In genomic region chr3:104542065-104542429, GRCm38 (mm10) we compare ENCODE assay signal across 8 mouse cellular contexts. TPM values are rescaled to one million over a fixed set of nuclear protein-coding genes. Genes with fewer than 3 reads are reported as not detected.
A peak's percentile ranks its signal among the peaks of the same experiment; 100 is the strongest.
DNase-seq lines count a peak whose midpoint lies in the region; ATAC-seq lines count a peak whose summit lies in the region.

No protein-coding gene starts in this region.

- H3K4me3 ChIP-seq in heart, embryonic 15.5 days, result peak overlapping the region; percentile 39; the same call in 1 of the 2 replicates
- no peak overlapping the region for H3K4me3 ChIP-seq in embryonic facial prominence, embryonic 11.5 days (ENCODE audit: low read depth, low read length)
- H3K4me3 ChIP-seq in hindbrain, embryonic 15.5 days, result no peak overlapping the region
- H3K4me3 ChIP-seq in midbrain, embryonic 16.5 days (ENCODE audit: low read depth, low read length), result no peak overlapping the region

- H3K4me1 ChIP-seq in heart, embryonic 15.5 days (replicated peaks), result peaks cover 14% of the 10 kb centered on the region
- H3K4me1 ChIP-seq in embryonic facial prominence, embryonic 11.5 days (ENCODE audit: control insufficient read depth, insufficient read depth, low read length), result peaks cover 5% of the 10 kb centered on the region; the same call in 1 of the 2 replicates
- peaks cover 11% of the 10 kb centered on the region for H3K4me1 ChIP-seq in hindbrain, embryonic 15.5 days (replicated peaks)
- H3K4me1 ChIP-seq in midbrain, embryonic 16.5 days (ENCODE audit: control insufficient read depth, insufficient read depth, low read length), result peaks cover 3% of the 10 kb centered on the region; the same call in 1 of the 2 replicates

- WGBS in heart, embryonic 15.5 days, result 15% methylated on average over 2 of the region's 2 CpGs
- WGBS in embryonic facial prominence, embryonic 11.5 days, result 11% methylated on average over 2 of the region's 2 CpGs
- WGBS in hindbrain, embryonic 15.5 days, result 3% methylated on average over 2 of the region's 2 CpGs
- WGBS in midbrain, embryonic 16.5 days, result 2% methylated on average over 2 of the region's 2 CpGs

- no peak for ATAC-seq in heart, embryonic 15.5 days (replicated peaks; ENCODE audit: insufficient number of reproducible peaks, insufficient read depth, low FRiP score, low read depth)
- peak; percentile 39; the same call in 1 of the 2 replicates for ATAC-seq in embryonic facial prominence, embryonic 11.5 days (replicated peaks; ENCODE audit: insufficient number of reproducible peaks, low FRiP score, low TSS enrichment, low read depth)
- ATAC-seq in hindbrain, embryonic 15.5 days (ENCODE audit: low FRiP score, low read depth), result peak; percentile 27; the same call in 1 of the 2 replicates
- peak; percentile 66 for ATAC-seq in midbrain, embryonic 16.5 days
- no peak for ATAC-seq in CD4-positive, CD25-positive, alpha-beta regulatory T cell, adult 4 months
- ATAC-seq in erythroblast, adult 5-6 weeks (replicated peaks; ENCODE audit: low FRiP score, poor library complexity, severe bottlenecking), result no peak

- no peaks in the 10 kb centered on the region for H3K27me3 ChIP-seq in heart, embryonic 15.5 days
- no peaks in the 10 kb centered on the region for H3K27me3 ChIP-seq in embryonic facial prominence, embryonic 11.5 days (ENCODE audit: control insufficient read depth, insufficient read depth, low read length)
- H3K27me3 ChIP-seq in hindbrain, embryonic 15.5 days, result no peaks in the 10 kb centered on the region
- no peaks in the 10 kb centered on the region for H3K27me3 ChIP-seq in midbrain, embryonic 16.5 days (ENCODE audit: control insufficient read depth, insufficient read depth, low read depth, low read length)

- DNase-seq in heart, postnatal 4 days, result no peak
- DNase-seq in embryonic facial prominence, embryonic 11.5 days (ENCODE audit: low spot score), result peak; percentile 33
- no peak for DNase-seq in thymus, postnatal 4 days

- peak overlapping the region; percentile 67 for H3K27ac ChIP-seq in heart, embryonic 15.5 days
- H3K27ac ChIP-seq in embryonic facial prominence, embryonic 11.5 days (replicated peaks; ENCODE audit: low read depth, low read length), result peak overlapping the region; percentile 52
- no peak overlapping the region for H3K27ac ChIP-seq in hindbrain, embryonic 15.5 days (replicated peaks)
- H3K27ac ChIP-seq in midbrain, embryonic 16.5 days (ENCODE audit: low read length), result no peak overlapping the region

- no peaks in the 10 kb centered on the region for H3K36me3 ChIP-seq in heart, embryonic 15.5 days
- no peaks in the 10 kb centered on the region for H3K36me3 ChIP-seq in embryonic facial prominence, embryonic 11.5 days (replicated peaks; ENCODE audit: control insufficient read depth, insufficient read depth, low read depth, low read length)
- no peaks in the 10 kb centered on the region for H3K36me3 ChIP-seq in hindbrain, embryonic 15.5 days
- H3K36me3 ChIP-seq in midbrain, embryonic 16.5 days (ENCODE audit: control insufficient read depth, insufficient read depth, low read length), result no peaks in the 10 kb centered on the region

- H3K4me2 ChIP-seq in heart, embryonic 15.5 days, result peak overlapping the region; percentile 67
- H3K4me2 ChIP-seq in embryonic facial prominence, embryonic 11.5 days (ENCODE audit: low read depth, low read length), result no peak overlapping the region
- peak overlapping the region; percentile 54 for H3K4me2 ChIP-seq in hindbrain, embryonic 15.5 days
- H3K4me2 ChIP-seq in midbrain, embryonic 16.5 days (ENCODE audit: low read length), result peak overlapping the region; percentile 50; the same call in 1 of the 2 replicates

- no peaks in the 10 kb centered on the region for H3K9me3 ChIP-seq in heart, embryonic 15.5 days (replicated peaks)
- H3K9me3 ChIP-seq in embryonic facial prominence, embryonic 11.5 days (replicated peaks; ENCODE audit: control insufficient read depth, low read length), result no peaks in the 10 kb centered on the region
- no peaks in the 10 kb centered on the region for H3K9me3 ChIP-seq in hindbrain, embryonic 15.5 days
- H3K9me3 ChIP-seq in midbrain, embryonic 16.5 days (replicated peaks; ENCODE audit: control insufficient read depth, low read length, poor library complexity, severe bottlenecking), result no peaks in the 10 kb centered on the region

- no peak overlapping the region for H3K9ac ChIP-seq in heart, embryonic 15.5 days
- H3K9ac ChIP-seq in embryonic facial prominence, embryonic 11.5 days (replicated peaks; ENCODE audit: low read length), result peak overlapping the region; percentile 13; the same call in 1 of the 2 replicates
- no peak overlapping the region for H3K9ac ChIP-seq in hindbrain, embryonic 15.5 days
- H3K9ac ChIP-seq in midbrain, embryonic 16.5 days (ENCODE audit: low read depth, low read length), result no peak overlapping the region

RNA-seq across cellular contexts. Expression of gene Lrig2, which starts 30.3 kb away (rescaled TPM):
- 11.0 and 12.5 TPM in 2 replicates for polyA plus RNA-seq in heart, embryonic 15.5 days (2015; fragmentation: Nextera tagmentation; extraction: Ambion mirVana)
- total RNA-seq in heart, postnatal 4 days (2021), result 10 to 100 TPM; 15.9 to 16.6 TPM
- polyA plus RNA-seq in embryonic facial prominence, embryonic 11.5 days (2014; fragmentation: Nextera tagmentation; extraction: Ambion mirVana), result 24.9 and 25.7 TPM in 2 replicates
- polyA plus RNA-seq in hindbrain, embryonic 15.5 days (2015; fragmentation: Nextera tagmentation; extraction: Ambion mirVana), result 25.5 and 28.2 TPM in 2 replicates
- polyA plus RNA-seq in midbrain, embryonic 16.5 days (2015; fragmentation: Nextera tagmentation; extraction: Ambion mirVana), result 30.7 and 31.7 TPM in 2 replicates
- polyA plus RNA-seq in CD4-positive, CD25-positive, alpha-beta regulatory T cell, adult 4 months (2017; shearing (Covaris generic)), result 1 to 10 TPM; 6.4 to 7.6 TPM
- total RNA-seq in erythroblast, adult 5-6 weeks (2015; ENCODE audit: low replicate concordance), result 4.6 and 6.3 TPM in 2 replicates
- total RNA-seq in erythroblast, adult 5-6 weeks (2017; ENCODE audit: low replicate concordance), result 8.4 and 18.4 TPM in 2 replicates

Comparison
In these comparisons a context has a peak if more than half of its experiments do, and no peak if none do; other contexts are left out.
1. ATAC-seq: peak in embryonic facial prominence, embryonic 11.5 days (single experiment), hindbrain, embryonic 15.5 days (single experiment) and midbrain, embryonic 16.5 days (single experiment); none in heart, embryonic 15.5 days (single experiment), CD4-positive, CD25-positive, alpha-beta regulatory T cell, adult 4 months (single experiment) and erythroblast, adult 5-6 weeks (single experiment).
2. H3K27ac ChIP-seq: peak in heart, embryonic 15.5 days (single experiment) and embryonic facial prominence, embryonic 11.5 days (single experiment); none in hindbrain, embryonic 15.5 days (single experiment) and midbrain, embryonic 16.5 days (single experiment).